Mouse (Mus musculus) E14TG2a.4 (cell line): Measurements from ENCODE around the gene Atg2a.
"Not testable (repeated sequence)": the region's sequence is repeated elsewhere in the genome, so short reads cannot be mapped to it uniquely, and the experiment has no call there.

Experiments
- H3K27me3 ChIP-seq: 2 replicates; pipeline ENCODE4 v1.6.1; 2014; ENCODE audit warnings: low read length, control low read depth; ENCODE audit not compliant: insufficient read depth
- H3K36me3 ChIP-seq: 2 replicates; pipeline ENCODE4 v1.6.1; 2014; ENCODE audit warnings: low read length, control low read depth; ENCODE audit not compliant: insufficient read depth
- H3K4me1 ChIP-seq: replicated peaks from 2 replicates; pipeline ENCODE4 v1.6.1; 2014; ENCODE audit warnings: low read depth, low read length, control low read depth
- H3K4me3 ChIP-seq: replicated peaks from 2 replicates; pipeline ENCODE4 v1.5.1; 2014; ENCODE audit warnings: mild to moderate bottlenecking, low read length
- H3K9me3 ChIP-seq: 2 replicates; pipeline ENCODE4 v1.6.1; 2014; ENCODE audit warnings: low read length, control low read depth
- CTCF ChIP-seq: conservative IDR thresholded peaks from 2 replicates; pipeline ENCODE4 v1.5.1; 2014; ENCODE audit warnings: low read length
- NANOG ChIP-seq: IDR thresholded peaks from 2 replicates; pipeline ENCODE4 v1.6.1; 2014; ENCODE audit warnings: borderline replicate concordance, low read length, mixed read lengths
- POU5F1 ChIP-seq: IDR thresholded peaks from 2 replicates; pipeline ENCODE4 v1.6.1; 2014; ENCODE audit warnings: low read length, borderline replicate concordance

The Atg2a gene

DNA sequence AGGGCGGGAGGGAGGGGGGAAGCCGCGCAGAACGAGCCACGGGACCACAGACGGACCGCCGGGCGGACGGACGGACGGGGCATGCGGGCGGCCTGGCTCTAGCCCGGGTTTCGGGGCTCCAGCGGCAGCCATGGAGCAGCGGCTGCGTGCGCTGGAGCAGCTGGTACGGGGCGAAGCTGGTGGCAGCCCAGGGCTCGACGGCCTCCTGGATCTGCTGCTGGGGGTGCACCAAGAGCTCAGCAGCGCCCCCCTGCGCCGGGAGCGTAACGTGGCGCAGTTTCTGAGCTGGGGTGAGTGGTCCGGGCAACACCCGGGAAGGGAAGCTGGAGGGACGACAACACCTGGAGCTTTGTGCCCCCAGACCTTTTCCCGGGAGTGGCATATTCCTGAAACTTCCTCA, 65.1 kb downstream of the Atg2a start:
- Histone ChIP-seq H3K9me3 (no peaks in the 10 kb centered on the region), H3K4me3 (peak overlapping the region; percentile 84), H3K27me3 (no peaks in the 10 kb centered on the region), H3K36me3 (peaks cover 42% of the 10 kb centered on the region), H3K4me1 (peaks cover 73% of the 10 kb centered on the region)
- TF ChIP-seq CTCF (peak; percentile 55), NANOG (no peak)

GRCm38 (mm10) chr19:6307733-6308531, 66.5 kb downstream of the Atg2a start:
- TF ChIP-seq POU5F1 (no peak), CTCF (no peak), NANOG (no peak)
- Histone ChIP-seq H3K36me3 (peaks cover 55% of the 10 kb centered on the region), H3K4me1 (peaks cover 70% of the 10 kb centered on the region), H3K27me3 (no peaks in the 10 kb centered on the region), H3K4me3 (peak overlapping the region; percentile 84), H3K9me3 (no peaks in the 10 kb centered on the region)

GRCm38 (mm10) chr19:6310181-6310580, 68.7 kb downstream of the Atg2a start:
- TF ChIP-seq POU5F1 (no peak), NANOG (no peak), CTCF (no peak)
- peaks cover 67% of the 10 kb centered on the region for H3K4me1 ChIP-seq
- no peaks in the 10 kb centered on the region for H3K27me3 ChIP-seq
- H3K9me3 ChIP-seq, result no peaks in the 10 kb centered on the region
- H3K36me3 ChIP-seq, result peaks cover 78% of the 10 kb centered on the region
- no peak overlapping the region for H3K4me3 ChIP-seq

DNA sequence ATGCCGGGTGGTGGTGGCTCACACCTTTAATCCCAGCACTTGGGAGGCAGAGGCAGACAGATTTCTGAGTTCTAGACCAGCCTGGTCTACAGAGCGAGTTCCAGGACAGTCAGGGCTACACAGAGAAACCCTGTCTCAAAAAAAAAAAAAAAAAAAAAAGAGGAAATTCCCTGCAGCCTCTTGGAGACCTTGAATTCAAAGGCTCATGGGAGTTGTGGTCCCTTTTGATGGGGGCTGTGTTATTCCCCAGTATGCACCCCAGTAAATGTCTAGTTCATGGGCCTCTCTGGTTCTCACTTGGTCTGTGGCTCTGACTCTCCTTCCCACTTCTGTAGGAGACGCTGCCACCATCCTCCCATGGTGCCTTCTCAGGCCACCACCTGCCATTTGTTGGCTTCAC, 70.3 kb downstream of the Atg2a start:
- H3K27me3 ChIP-seq, H3K4me3 ChIP-seq, H3K9me3 ChIP-seq: not testable (repeated sequence)
- Histone ChIP-seq H3K4me1 (peaks cover 75% of the 10 kb centered on the region), H3K36me3 (peaks cover 94% of the 10 kb centered on the region)
